Mouse (Mus musculus) C2C12 (cell line): ENCODE data around the gene Olfml1. TPM values are rescaled to one million over a fixed set of nuclear protein-coding genes. Genes with fewer than 3 reads are reported as not detected.

Experiments used
- H3K27me3 ChIP-seq: one replicate; pipeline ENCODE4 v1.6.1; 2011; ENCODE audit not compliant: control insufficient read depth, insufficient read depth, insufficient read length
- H3K36me3 ChIP-seq: one replicate; pipeline ENCODE4 v1.6.1; 2011; ENCODE audit not compliant: control insufficient read depth, insufficient read depth
- H3K4me3 ChIP-seq: one replicate; pipeline ENCODE4 v1.5.1; 2011; ENCODE audit warnings: mild to moderate bottlenecking, control low read depth; ENCODE audit not compliant: poor library complexity, insufficient read depth, severe bottlenecking
- H3K79me2 ChIP-seq: one replicate; pipeline ENCODE4 v1.6.1; 2011; ENCODE audit not compliant: control insufficient read depth, insufficient read depth
- H3K79me3 ChIP-seq: one replicate; pipeline ENCODE4 v1.6.1; 2011; ENCODE audit warnings: low read depth, control low read depth
- H3ac ChIP-seq: one replicate; pipeline ENCODE3; 2011; ENCODE audit warnings: low read depth; ENCODE audit not compliant: control insufficient read depth, insufficient read length
- CEBPB ChIP-seq: IDR thresholded peaks from one replicate; pipeline ENCODE4 v1.6.1; 2011; ENCODE audit warnings: low read depth, mild to moderate bottlenecking, control low read depth, moderate library complexity
- CTCF ChIP-seq: IDR thresholded peaks from one replicate; pipeline ENCODE4 v1.5.1; 2011; ENCODE audit not compliant: control insufficient read depth, insufficient read depth, insufficient read length
- FOSL1 ChIP-seq: IDR thresholded peaks from one replicate; pipeline ENCODE4 v1.8.0; 2011; ENCODE audit warnings: mild to moderate bottlenecking, low read length; ENCODE audit not compliant: poor library complexity, insufficient read depth, severe bottlenecking
- MAX ChIP-seq: IDR thresholded peaks from one replicate; pipeline ENCODE4 v1.6.1; 2011; ENCODE audit warnings: mild to moderate bottlenecking, control low read depth
- MYOD1 ChIP-seq: IDR thresholded peaks from one replicate; pipeline ENCODE4 v1.6.1; 2011; ENCODE audit warnings: low read depth; ENCODE audit not compliant: control insufficient read depth, insufficient read length
- MYOG ChIP-seq: IDR thresholded peaks from one replicate; pipeline ENCODE4 v1.6.1; 2011; ENCODE audit not compliant: control insufficient read depth, insufficient read length; ENCODE audit errors: extremely low read depth
- USF1 ChIP-seq: IDR thresholded peaks from one replicate; pipeline ENCODE4 v1.6.1; 2011; ENCODE audit warnings: low read depth, mild to moderate bottlenecking, control low read depth, moderate library complexity
- polyA plus RNA-seq: library from polyadenylated mRNA; unstranded; fragments of >200 nt; fragmentation: generic; extraction: Trizol; gene quantifications from one replicate; pipeline ENCODE4 v1.2.1, GENCODE M21; 2012; ENCODE audit warnings: missing spikeins

Gene Olfml1
- polyA plus RNA-seq, 1 experiment = not detected

GRCm38 (mm10) chr7:107625061-107625460, 57.8 kb downstream of the Olfml1 start, which contains the start of gene 5330417H12Rik:
TSS of gene 5330417H12Rik (minus strand) at chr7:107625161.
- TF ChIP-seq CTCF (no peak), MYOG (no peak), FOSL1 (no peak), MYOD1 (no peak), MAX (no peak), CEBPB (no peak), USF1 (no peak)
- Histone ChIP-seq H3K36me3 (no peaks in the 10 kb centered on the region), H3K79me3 (no peaks in the 10 kb centered on the region), H3K79me2 (no peaks in the 10 kb centered on the region), H3ac (no peak within 1 kb of the TSS), H3K4me3 (no peak within 1 kb of the TSS), H3K27me3 (no peaks in the 10 kb centered on the region)

- no peak for TF ChIP-seq MYOG
- TF ChIP-seq USF1 = no peak
- TF ChIP-seq MAX = no peak
- no peak for TF ChIP-seq MYOD1
- no peak for TF ChIP-seq CEBPB
- no peak for TF ChIP-seq CTCF
- TF ChIP-seq FOSL1 = no peak
- Histone ChIP-seq H3K4me3 (no peak overlapping the region), H3K27me3 (no peaks in the 10 kb centered on the region), H3K79me2 (no peaks in the 10 kb centered on the region), H3ac (no peak overlapping the region), H3K36me3 (no peaks in the 10 kb centered on the region), H3K79me3 (no peaks in the 10 kb centered on the region)
Observed at GRCm38 (mm10) chr7:107625781-107626180, 58.5 kb downstream of the Olfml1 start.

DNA sequence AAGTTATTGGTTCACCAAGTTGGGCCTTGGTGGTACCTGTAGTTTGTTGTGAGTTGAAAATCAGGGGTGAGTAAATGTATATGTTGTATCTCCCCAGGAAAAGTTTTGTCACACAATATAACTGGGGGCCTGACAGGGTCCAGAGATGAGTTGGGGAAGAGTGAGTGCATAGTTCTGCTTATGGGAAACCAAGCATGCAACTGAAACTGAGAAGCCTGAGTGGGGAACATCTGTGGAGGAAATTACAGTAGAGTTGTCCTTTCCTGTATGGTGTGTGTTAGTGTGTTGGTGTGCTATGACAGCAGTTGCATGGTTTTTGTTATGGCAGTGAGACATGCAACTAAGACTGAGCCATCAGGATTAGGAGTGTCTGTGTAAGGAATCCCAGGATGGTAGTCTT, 61.1 kb downstream of the Olfml1 start:
- H3ac ChIP-seq = no peak overlapping the region
- H3K27me3 ChIP-seq = no peaks in the 10 kb centered on the region
- no peak overlapping the region for H3K4me3 ChIP-seq
- H3K36me3 ChIP-seq = no peaks in the 10 kb centered on the region
- no peaks in the 10 kb centered on the region for H3K79me2 ChIP-seq
- no peaks in the 10 kb centered on the region for H3K79me3 ChIP-seq
- TF ChIP-seq MAX (no peak), USF1 (no peak), CEBPB (no peak), FOSL1 (no peak), MYOG (no peak), CTCF (no peak), MYOD1 (no peak)

DNA sequence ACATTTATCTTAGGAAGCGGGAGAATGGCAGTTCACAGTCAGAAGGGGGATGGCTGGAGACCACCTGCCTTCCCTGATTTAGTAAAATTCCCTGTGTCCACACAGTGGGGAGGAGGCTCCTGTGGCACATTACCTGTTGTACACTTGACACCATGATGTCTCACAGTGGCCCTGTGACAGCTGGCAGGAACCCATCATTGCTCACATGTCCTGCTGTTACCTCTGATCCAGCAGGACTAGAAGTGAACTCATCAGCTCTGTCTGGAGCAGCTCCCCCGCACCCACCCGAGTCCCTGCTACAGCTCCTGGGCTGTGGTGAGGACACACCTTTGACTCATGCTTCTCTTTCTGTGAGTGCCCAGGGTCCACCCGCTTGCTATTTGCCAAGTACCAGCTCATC, 66.0 kb downstream of the Olfml1 start:
- H3ac ChIP-seq = no peak overlapping the region
- H3K27me3 ChIP-seq = no peaks in the 10 kb centered on the region
- TF ChIP-seq CTCF (no peak), MYOG (no peak), CEBPB (no peak), MAX (no peak), FOSL1 (no peak), MYOD1 (no peak)
- H3K79me2 ChIP-seq = no peaks in the 10 kb centered on the region
- no peaks in the 10 kb centered on the region for H3K36me3 ChIP-seq
- H3K79me3 ChIP-seq = no peaks in the 10 kb centered on the region
- H3K4me3 ChIP-seq = no peak overlapping the region

- TF ChIP-seq CEBPB (no peak), FOSL1 (no peak), MAX (no peak), MYOG (no peak), CTCF (no peak), MYOD1 (no peak), USF1 (no peak)
Observed at GRCm38 (mm10) chr7:107637398-107637797, 70.2 kb downstream of the Olfml1 start.

GRCm38 (mm10) chr7:107638026-107638425, 70.8 kb downstream of the Olfml1 start:
- H3K79me3 ChIP-seq = no peaks in the 10 kb centered on the region
- H3K79me2 ChIP-seq = no peaks in the 10 kb centered on the region
- H3K27me3 ChIP-seq = no peaks in the 10 kb centered on the region
- no peaks in the 10 kb centered on the region for H3K36me3 ChIP-seq
- TF ChIP-seq USF1 (no peak), CEBPB (no peak), CTCF (no peak), MAX (no peak), FOSL1 (no peak), MYOD1 (no peak), MYOG (no peak)
- no peak overlapping the region for H3ac ChIP-seq
- H3K4me3 ChIP-seq = no peak overlapping the region

More at GRCm38 (mm10) chr7:107637398-107637797, 70.2 kb downstream of the Olfml1 start:
- H3K4me3 ChIP-seq = no peak overlapping the region
- H3K27me3 ChIP-seq = no peaks in the 10 kb centered on the region
- H3K79me3 ChIP-seq = no peaks in the 10 kb centered on the region
- H3K79me2 ChIP-seq = no peaks in the 10 kb centered on the region
- no peak overlapping the region for H3ac ChIP-seq
- H3K36me3 ChIP-seq = no peaks in the 10 kb centered on the region

Other genes starting within 250 kb of the Olfml1 start
- not detected for gene Syt9, start 196.7 kb upstream of the Olfml1 start, polyA plus RNA-seq
- gene Ppfibp2, start 27.8 kb downstream of the Olfml1 start, polyA plus RNA-seq = 0.01 TPM
- not detected for gene 5330417H12Rik, start 57.7 kb downstream of the Olfml1 start, polyA plus RNA-seq
- not detected for gene Cyb5r2, start 190.6 kb downstream of the Olfml1 start, polyA plus RNA-seq
- gene Ovch2, start 233.8 kb downstream of the Olfml1 start, polyA plus RNA-seq = not detected
- not detected for gene Olfr467, start 244.8 kb downstream of the Olfml1 start, polyA plus RNA-seq